Mouse (Mus musculus): Measurements from ENCODE around the gene Aif1.

The Aif1 gene

GRCm38 (mm10) chr17:35194844-35195630 lies 19.2 kb upstream of the Aif1 start:
- no peak for DNase-seq

GRCm38 (mm10) chr17:35193881-35194843 lies 18.3 kb upstream of the Aif1 start, which contains the start of gene Ltb:
Gene Ltb (plus strand): TSS chr17:35194439.
- DNase-seq: peak; percentile 63 to 64

- DNase-seq: no peak
These were observed 17.1 kb upstream of the Aif1 start for GRCm38 (mm10) chr17:35192924-35193323.

DNA sequence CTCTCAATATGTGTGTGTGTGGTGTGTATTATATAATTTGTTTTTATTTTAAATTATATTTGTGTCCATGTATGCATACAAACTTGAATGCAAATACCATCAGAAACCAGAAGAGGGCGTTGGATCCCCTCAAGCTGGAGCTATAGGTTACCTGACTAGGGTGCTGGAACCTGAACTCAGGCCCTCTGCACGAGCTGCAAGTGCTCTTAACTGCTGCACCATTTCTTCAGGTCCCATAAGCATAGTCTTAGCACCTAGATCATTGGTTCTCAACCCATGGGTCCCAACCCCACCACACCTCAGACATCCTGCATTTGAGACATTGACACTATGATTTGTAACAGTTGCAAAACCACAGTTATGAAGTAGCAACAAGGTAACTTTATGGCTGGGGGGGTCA lies 15.9 kb upstream of the Aif1 start:
- no peak for DNase-seq

DNA sequence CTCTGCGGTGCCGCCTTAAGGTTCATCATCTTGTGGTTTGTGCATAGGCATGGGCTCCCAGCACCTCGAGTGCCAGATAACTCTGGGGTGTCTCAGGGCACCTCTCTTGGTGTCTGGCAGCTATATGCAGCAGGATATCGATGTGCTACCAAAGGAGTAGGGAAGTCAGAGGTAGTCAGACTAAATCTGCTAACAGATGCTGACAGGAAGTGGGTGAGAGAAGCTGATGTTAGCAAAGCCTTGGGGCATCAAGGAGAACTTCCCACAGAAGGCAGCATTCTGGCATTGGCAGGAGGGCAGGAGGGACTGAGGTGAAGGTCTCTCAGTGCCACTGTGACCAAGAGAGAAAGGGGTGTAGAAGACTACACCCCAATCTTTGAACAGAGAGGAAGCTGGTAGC lies 14.2 kb upstream of the Aif1 start:
- no peak for DNase-seq

- DNase-seq: no peak
These were observed 13.3 kb upstream of the Aif1 start for GRCm38 (mm10) chr17:35189186-35189585.

- DNase-seq: no peak
These were observed 12.2 kb upstream of the Aif1 start, which contains the start of gene Lst1 for GRCm38 (mm10) chr17:35187959-35188610. Gene Lst1 (minus strand): TSS chr17:35188439.

DNA sequence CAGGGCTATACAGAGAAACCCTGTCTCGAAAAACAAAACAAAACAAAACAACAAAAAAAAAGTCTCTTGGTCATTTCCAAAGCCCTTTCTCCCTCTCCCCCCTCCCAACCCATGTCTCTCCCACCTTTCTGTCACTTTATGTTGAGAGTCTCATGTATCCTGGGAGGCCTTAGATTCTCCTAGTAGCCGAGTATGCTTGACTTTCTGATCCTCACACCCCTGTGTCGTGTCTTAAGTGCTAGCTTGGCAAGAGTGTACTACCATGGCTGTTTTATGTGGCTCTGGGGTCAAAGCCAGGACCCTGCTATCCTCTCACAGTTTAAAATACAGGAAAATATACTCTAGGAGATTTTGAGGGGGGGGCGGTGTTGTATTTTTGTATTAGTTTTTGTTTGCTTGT lies 11.5 kb upstream of the Aif1 start:
- DNase-seq: no peak

DNA sequence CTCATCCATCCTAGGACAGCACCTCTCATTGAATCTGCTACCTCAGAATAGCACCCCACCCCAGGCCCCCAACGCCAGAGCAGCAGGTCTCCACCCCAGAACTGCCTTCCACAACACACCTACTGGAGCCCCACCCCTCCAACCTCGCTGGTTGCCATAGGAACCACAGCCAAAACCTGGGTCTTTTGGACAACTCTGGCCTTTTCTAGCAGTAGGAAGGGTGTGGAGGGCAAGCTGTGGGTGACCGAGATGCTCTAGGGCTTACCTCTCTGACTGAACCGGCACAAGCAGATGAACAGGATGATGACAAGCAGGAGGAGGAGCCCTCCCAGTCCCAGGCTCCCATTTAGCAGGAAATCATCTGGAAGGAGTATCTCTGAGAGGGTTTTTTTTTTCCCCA lies 10.8 kb upstream of the Aif1 start:
- DNase-seq: peak; percentile 69 to 74

DNA sequence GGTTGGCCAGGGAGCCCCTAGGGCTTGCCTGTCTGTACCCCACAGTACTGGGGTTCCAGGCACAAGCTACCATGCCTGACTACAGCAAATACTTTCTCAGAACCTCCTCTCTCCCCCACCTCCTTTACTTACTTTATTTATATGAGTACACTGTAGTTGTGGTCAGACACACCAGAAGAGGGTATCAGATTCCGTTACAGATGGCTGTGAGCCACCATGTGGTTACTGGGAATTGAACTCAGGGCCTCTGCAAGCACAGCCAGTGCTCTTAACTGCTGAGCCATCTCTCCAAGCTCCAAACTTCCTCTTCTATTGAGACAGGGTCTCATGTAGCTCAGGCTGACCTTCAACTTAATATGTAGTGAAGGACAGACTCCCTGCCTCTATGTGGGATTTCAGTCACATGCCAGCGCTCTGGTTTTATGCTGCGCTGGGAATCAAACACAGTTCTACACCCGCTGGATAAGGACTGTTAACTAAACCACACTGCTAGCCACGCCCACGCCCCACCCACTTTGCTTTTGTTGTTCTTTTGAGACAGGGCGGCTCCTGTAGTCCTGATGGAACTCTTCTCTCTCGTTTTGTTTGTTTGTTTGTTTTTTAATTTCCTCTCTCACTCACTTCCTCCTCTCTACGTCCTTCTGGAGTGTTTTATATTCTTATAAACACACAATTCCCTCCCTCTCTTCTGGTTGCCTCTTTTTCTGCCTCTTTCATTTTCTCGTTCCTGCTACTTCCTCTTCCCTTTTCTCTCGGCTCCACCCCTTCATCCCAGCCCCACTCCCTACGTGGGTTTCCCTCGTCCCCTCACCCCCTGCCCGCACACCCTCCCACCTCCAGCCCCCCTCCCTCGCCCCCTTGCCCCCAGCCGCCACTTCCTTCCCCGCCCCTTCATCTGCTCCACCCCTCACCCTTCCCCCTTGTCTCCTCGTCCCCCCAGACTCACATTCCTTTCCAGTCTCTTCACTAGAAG lies 10.1 kb upstream of the Aif1 start:
- peak; percentile 81 to 83 for DNase-seq

GRCm38 (mm10) chr17:35180093-35180492 lies 4.2 kb upstream of the Aif1 start:
- no peak for DNase-seq

GRCm38 (mm10) chr17:35178528-35178927 lies 2.7 kb upstream of the Aif1 start:
- peak; percentile 80 to 85 for DNase-seq

GRCm38 (mm10) chr17:35175382-35175781 lies 486 bp downstream of the Aif1 start:
- DNase-seq: no peak

GRCm38 (mm10) chr17:35174201-35174977 lies 1.5 kb downstream of the Aif1 start:
- peak in 1 of 2 experiments; percentile 20 for DNase-seq

- DNase-seq: peak in 1 of 2 experiments; percentile 21
These were observed 2.5 kb downstream of the Aif1 start for GRCm38 (mm10) chr17:35173329-35173728.

DNA sequence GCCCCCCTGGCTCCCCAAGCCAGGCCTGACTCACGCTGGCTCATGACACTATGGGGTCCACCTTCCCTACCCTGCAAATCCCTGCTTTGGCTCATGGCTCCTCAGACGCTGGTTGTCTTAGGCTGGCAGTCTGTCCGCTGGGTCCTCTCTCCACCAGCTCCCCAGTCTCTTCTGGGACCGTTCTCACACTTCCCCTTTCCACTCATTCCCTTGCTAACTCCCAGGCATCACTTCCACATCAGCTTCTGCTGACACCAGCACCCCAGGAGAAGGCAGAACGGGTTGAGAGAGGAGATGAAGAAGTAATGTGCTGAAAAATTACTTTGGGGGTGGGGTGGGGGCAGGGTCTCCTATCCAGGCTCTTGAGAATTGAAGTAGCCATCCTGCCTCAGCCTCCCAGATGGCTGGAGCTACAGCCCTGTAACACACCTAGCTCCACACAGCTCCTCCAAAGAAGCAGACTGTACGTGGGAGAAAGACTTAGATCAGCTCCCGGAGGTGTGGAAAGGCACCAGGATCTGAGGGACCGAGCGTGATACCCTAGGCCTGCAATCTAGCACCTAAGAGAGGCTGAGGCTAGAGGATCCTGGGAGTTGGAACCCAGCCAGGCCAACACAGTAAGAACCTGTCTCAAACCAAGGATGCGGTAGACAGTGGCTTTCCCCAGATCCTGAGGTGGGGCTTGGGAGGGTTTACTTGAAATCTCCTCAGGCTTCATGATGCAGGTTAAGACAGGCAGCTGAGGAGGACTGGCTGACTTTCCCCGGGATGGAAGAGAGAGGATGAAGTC lies 3.2 kb downstream of the Aif1 start:
- peak in 1 of 2 experiments; percentile 21 for DNase-seq

- DNase-seq: peak in 1 of 2 experiments; percentile 19
These were observed 7.2 kb downstream of the Aif1 start for GRCm38 (mm10) chr17:35168541-35169207.

DNA sequence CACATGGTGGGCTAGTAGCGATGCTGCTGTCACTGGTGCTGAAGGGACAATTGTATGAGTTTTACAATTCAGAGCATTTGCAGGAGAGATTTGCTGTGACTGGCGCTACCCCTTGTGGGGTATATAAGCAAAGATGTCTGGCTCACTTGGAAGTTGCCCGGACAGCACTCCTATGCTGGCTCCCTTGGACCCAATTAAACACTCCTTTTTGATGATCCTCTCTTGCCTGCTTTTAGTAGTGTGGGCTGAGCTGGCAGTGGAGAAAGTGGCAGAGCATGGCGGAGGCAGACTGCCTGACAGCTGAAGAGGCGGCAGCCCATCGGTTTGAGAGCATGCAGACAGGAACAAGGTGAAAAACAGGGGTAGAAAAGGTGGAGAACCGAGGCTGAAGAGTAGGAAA lies 8.1 kb downstream of the Aif1 start:
- peak in 1 of 2 experiments; percentile 19 for DNase-seq

DNA sequence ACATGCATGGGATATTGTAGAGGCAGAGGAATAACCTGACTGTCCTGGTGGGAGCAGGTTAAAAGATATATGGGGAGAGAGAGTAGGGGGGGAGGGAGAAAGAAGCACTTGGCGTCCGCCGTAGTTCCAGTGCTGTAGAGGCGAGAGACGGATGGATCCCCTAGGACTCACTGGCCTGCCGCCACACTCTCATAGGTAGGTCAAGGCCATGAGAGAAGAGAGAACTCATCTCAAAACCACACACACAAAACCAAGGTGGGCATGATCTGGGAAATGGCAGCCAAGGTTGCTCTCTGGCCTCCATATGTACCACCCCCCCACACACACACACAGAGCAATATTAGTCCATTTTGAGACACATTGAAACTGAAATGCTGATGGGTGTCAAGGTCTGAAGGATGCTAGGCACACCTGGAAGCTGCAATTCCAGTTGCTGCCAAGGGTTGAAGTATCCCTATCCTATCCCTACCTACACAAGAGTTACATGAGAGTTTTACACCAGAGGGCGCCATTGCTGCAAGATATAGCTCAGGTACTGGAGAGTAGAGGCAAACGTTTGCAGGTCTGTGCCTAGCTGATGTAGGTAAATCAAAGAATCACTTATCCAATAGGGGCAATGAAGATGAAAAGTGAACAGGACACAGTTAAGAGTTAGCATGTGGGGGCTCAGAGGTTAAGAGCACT lies 9.4 kb downstream of the Aif1 start:
- peak in 1 of 2 experiments; percentile 75 for DNase-seq

Measured in lung, postnatal 4 days (tissue).